Mouse (Mus musculus) bone marrow macrophage, adult 2 months (primary cell): ENCODE measurements around the gene Slc2a5.

Source experiments
- CTCF ChIP-seq: IDR thresholded peaks from 2 replicates; pipeline ENCODE4 v1.5.1; 2012; ENCODE audit warnings: low read depth, mild to moderate bottlenecking, low read length, moderate library complexity
- POLR2A ChIP-seq: IDR thresholded peaks from 2 replicates; pipeline ENCODE4 v1.6.1; 2012; ENCODE audit warnings: mild to moderate bottlenecking, low read depth, low read length, borderline replicate concordance

DNA sequence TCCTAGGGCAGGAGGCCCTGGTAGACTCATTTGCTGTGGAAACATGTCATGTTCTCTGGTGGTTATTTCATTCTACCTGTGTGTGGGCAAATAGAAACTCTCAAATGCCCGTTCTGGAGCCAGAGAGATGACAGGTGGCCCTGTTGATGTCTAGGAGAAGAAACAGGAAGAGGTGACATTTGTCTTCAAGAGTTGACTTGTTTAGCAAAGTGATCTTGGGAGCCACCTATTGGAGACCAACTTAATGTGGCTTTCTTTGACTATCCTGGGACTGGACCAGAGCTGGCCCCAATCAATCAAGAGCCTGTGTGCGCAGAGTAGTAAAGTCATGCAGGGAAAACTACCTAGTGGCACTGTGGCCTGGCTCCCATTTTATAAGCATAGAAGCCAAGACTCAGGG, 40.4 kb downstream of the Slc2a5 start:
- TF ChIP-seq CTCF (no peak), POLR2A (no peak)
